Mouse (Mus musculus) gastrocnemius, adult 2 months (tissue): ENCODE measurements around the gene 6430571L13Rik. TPM values are rescaled to one million over a fixed set of nuclear protein-coding genes. Genes with fewer than 3 reads are reported as not detected.

Experiments
- DNase-seq: peaks from one replicate; pipeline ENCODE4 v3.0.0; 2022
- H3K27ac ChIP-seq: fragments of 200-600 bp; 2 replicates; pipeline ENCODE4 v1.8.1; 2022; ENCODE audit warnings: mild to moderate bottlenecking
- H3K4me3 ChIP-seq: fragments of 200-600 bp; 2 replicates; pipeline ENCODE4 v1.8.1; 2022; ENCODE audit warnings: mild to moderate bottlenecking, moderate library complexity
- CTCF ChIP-seq: fragments of 200-600 bp; IDR thresholded peaks from 2 replicates; pipeline ENCODE4 v1.8.1; 2022; ENCODE audit warnings: antibody characterized with exemption, mild to moderate bottlenecking, moderate library complexity
- intact Hi-C: fragments of 180-260 bp; cut with DNase I; formaldehyde crosslinking; loops from one replicate; pipeline ENCODE4 v1.15.1; 2025
- long read RNA-seq, 2 experiments: library from polyadenylated mRNA; stranded (forward); transcript quantifications; one replicate each; pipeline ENCODE4 v2.0.0; 2021
- total RNA-seq, 2 experiments: library from RNA; stranded (reverse); gene quantifications; 2 replicates each; pipeline ENCODE4 v1.2.3; 2021

6430571L13Rik gene
- total RNA-seq: 10 to 100 TPM; 37.9 to 49.6 TPM
- long read RNA-seq, experiment 1, transcript 6430571L13Rik-201 (6 exons, 2,599 nt): major isoform, 17 of 32 reads
- long read RNA-seq, experiment 1, partial matches to known transcripts: 11 of 32 reads
- long read RNA-seq, experiment 1, other reads (novel, unspliced or antisense): 4 of 32 reads
- long read RNA-seq, experiment 2, transcript 6430571L13Rik-201 (6 exons, 2,599 nt): major isoform, 26 of 45 reads
- long read RNA-seq, experiment 2, partial matches to known transcripts: 19 of 45 reads
- long read RNA-seq, experiment 2, other reads (novel, unspliced or antisense): 0 of 45 reads

- intact Hi-C loops: no loop called here
- Histone ChIP-seq H3K4me3 (peak within 1 kb of the TSS; percentile 88), H3K27ac (peak within 1 kb of the TSS; percentile 94)
- peak; percentile 97 for DNase-seq
- no peak for TF ChIP-seq CTCF
Measured at GRCm38 (mm10) chr9:107340267-107340859, at the start of gene 6430571L13Rik. 6430571L13Rik (plus strand) TSS chr9:107340602.

- no peak; the same call in none of the 2 replicates for TF ChIP-seq CTCF
- Histone ChIP-seq H3K27ac (peak overlapping the region; percentile 97; the same call in 1 of the 2 replicates), H3K4me3 (no peak overlapping the region)
- peak; percentile 86 for DNase-seq
- intact Hi-C loops: loop anchor here (1.0 to 10.0 kb wide), 6 partner anchors 126 to 606 kb away; partner anchors contain the start of genes Manf and Tex264
Measured at GRCm38 (mm10) chr9:107290897-107291296, 49.5 kb upstream of the 6430571L13Rik start.

- intact Hi-C loops: loop anchor here (1.0 to 10.0 kb wide), 5 partner anchors 42 to 609 kb away; partner anchors contain the start of gene Tex264
- TF ChIP-seq CTCF: peak; percentile 86
- peak; percentile 85 for DNase-seq
- H3K4me3 ChIP-seq: no peak overlapping the region
- H3K27ac ChIP-seq: no peak overlapping the region
Measured at GRCm38 (mm10) chr9:107294249-107294648, 46.2 kb upstream of the 6430571L13Rik start.

- Histone ChIP-seq H3K4me3 (peak overlapping the region; percentile 77), H3K27ac (peak overlapping the region; percentile 90)
- DNase-seq: no peak
- no peak for TF ChIP-seq CTCF
- intact Hi-C loops: loop anchor here (10.0 kb wide), 1 partner anchor 611 kb away; the partner anchor contains the start of gene Tex264
Measured at GRCm38 (mm10) chr9:107295616-107296015, 44.8 kb upstream of the 6430571L13Rik start.

- H3K4me3 ChIP-seq: peak within 1 kb of the TSS; percentile 77
- no peak for DNase-seq
- intact Hi-C loops: loop anchor here (10.0 kb wide), 1 partner anchor 611 kb away; the partner anchor contains the start of gene Tex264
- peak within 1 kb of the TSS; percentile 90 for H3K27ac ChIP-seq
- no peak for TF ChIP-seq CTCF
Measured at GRCm38 (mm10) chr9:107296016-107296040, 44.6 kb upstream of the 6430571L13Rik start, which contains the start of gene Cish. Cish (plus strand) TSS chr9:107296026.

- intact Hi-C loops: loop anchor here (10.0 kb wide), 1 partner anchor 611 kb away; the partner anchor contains the start of gene Tex264
- no peak for DNase-seq
- H3K4me3 ChIP-seq: peak overlapping the region; percentile 77
- TF ChIP-seq CTCF: no peak
- H3K27ac ChIP-seq: peak overlapping the region; percentile 90
Measured at GRCm38 (mm10) chr9:107296041-107296440, 44.4 kb upstream of the 6430571L13Rik start.

- Histone ChIP-seq H3K4me3 (peak overlapping the region; percentile 77), H3K27ac (peak overlapping the region; percentile 90)
- intact Hi-C loops: loop anchor here (10.0 kb wide), 1 partner anchor 612 kb away; the partner anchor contains the start of gene Tex264
- TF ChIP-seq CTCF: no peak
- DNase-seq: peak; percentile 92
Measured at GRCm38 (mm10) chr9:107296501-107296965, 43.9 kb upstream of the 6430571L13Rik start.

- intact Hi-C loops: loop anchor here (10.0 kb wide), 1 partner anchor 612 kb away; the partner anchor contains the start of gene Tex264
- DNase-seq: no peak
- Histone ChIP-seq H3K27ac (peak overlapping the region; percentile 90), H3K4me3 (peak overlapping the region; percentile 77)
- TF ChIP-seq CTCF: no peak
Measured at GRCm38 (mm10) chr9:107297059-107297458, 43.3 kb upstream of the 6430571L13Rik start.

GRCm38 (mm10) chr9:107297658-107298057, 42.7 kb upstream of the 6430571L13Rik start:
- DNase-seq: no peak
- Histone ChIP-seq H3K4me3 (peak overlapping the region; percentile 77), H3K27ac (peak overlapping the region; percentile 90)
- intact Hi-C loops: loop anchor here (10.0 kb wide), 1 partner anchor 613 kb away; the partner anchor contains the start of gene Tex264
- no peak for TF ChIP-seq CTCF

GRCm38 (mm10) chr9:107298059-107298780, 42.2 kb upstream of the 6430571L13Rik start:
- DNase-seq: peak; percentile 45
- H3K27ac ChIP-seq: peak overlapping the region; percentile 80
- TF ChIP-seq CTCF: no peak
- H3K4me3 ChIP-seq: peak overlapping the region; percentile 77
- intact Hi-C loops: loop anchor here (10.0 kb wide), 1 partner anchor 613 kb away; the partner anchor contains the start of gene Tex264

- DNase-seq: peak; percentile 25
- H3K4me3 ChIP-seq: peak overlapping the region; percentile 77
- H3K27ac ChIP-seq: peak overlapping the region; percentile 80
- TF ChIP-seq CTCF: no peak
- intact Hi-C loops: loop anchor here (10.0 kb wide), 1 partner anchor 614 kb away; the partner anchor contains the start of gene Tex264
Measured at GRCm38 (mm10) chr9:107298876-107299275, 41.5 kb upstream of the 6430571L13Rik start.

GRCm38 (mm10) chr9:107299783-107300182, 40.6 kb upstream of the 6430571L13Rik start:
- peak; percentile 35 for DNase-seq
- Histone ChIP-seq H3K4me3 (peak overlapping the region; percentile 77), H3K27ac (peak overlapping the region; percentile 80; the same call in 1 of the 2 replicates)

More at GRCm38 (mm10) chr9:107299783-107300182, 40.6 kb upstream of the 6430571L13Rik start:
- intact Hi-C loops: loop anchor here (10.0 kb wide), 1 partner anchor 615 kb away; the partner anchor contains the start of gene Tex264
- TF ChIP-seq CTCF: no peak
